Mouse (Mus musculus): Measurements from ENCODE around the gene Mdm4. TPM values are rescaled to one million over a fixed set of nuclear protein-coding genes. Genes with fewer than 3 reads are reported as not detected.

Mdm4 gene
- polyA plus RNA-seq, 1 experiment: 490 TPM

- H3K4me3 ChIP-seq (ENCODE audit: low read depth, low read length): peak overlapping the region; percentile 18; the same call in 1 of the 2 replicates
- TF ChIP-seq CTCF (IDR thresholded peaks at IDR 0.05; ENCODE audit: low read depth, low read length): peak; percentile 19
- TF ChIP-seq POLR2A (IDR thresholded peaks at IDR 0.05; ENCODE audit: insufficient read depth, low read length): no peak
- no peaks in the 10 kb centered on the region for H3K36me3 ChIP-seq (ENCODE audit: control insufficient read depth, insufficient read depth, low read length, poor library complexity, severe bottlenecking)
- peaks cover 3% of the 10 kb centered on the region for H3K4me1 ChIP-seq (ENCODE audit: control insufficient read depth, insufficient read depth, low read length)
- no peaks in the 10 kb centered on the region for H3K27me3 ChIP-seq (ENCODE audit: control insufficient read depth, insufficient read depth, low read length, poor library complexity, severe bottlenecking)
- H3K27ac ChIP-seq (ENCODE audit: insufficient read depth, low read length): no peak overlapping the region
- H3K9ac ChIP-seq (ENCODE audit: low read depth, poor library complexity, severe bottlenecking): no peak overlapping the region
- H3K9me3 ChIP-seq (replicated peaks; ENCODE audit: control insufficient read depth, insufficient read depth, low read length, poor library complexity, severe bottlenecking): no peaks in the 10 kb centered on the region
These were observed 109.3 kb downstream of the Mdm4 start for GRCm38 (mm10) chr1:132921071-132921470.

- Histone ChIP-seq H3K9ac (ENCODE audit: low read depth, poor library complexity, severe bottlenecking) (no peak overlapping the region), H3K27me3 (ENCODE audit: control insufficient read depth, insufficient read depth, low read length, poor library complexity, severe bottlenecking) (no peaks in the 10 kb centered on the region), H3K9me3 (replicated peaks; ENCODE audit: control insufficient read depth, insufficient read depth, low read length, poor library complexity, severe bottlenecking) (no peaks in the 10 kb centered on the region), H3K36me3 (ENCODE audit: control insufficient read depth, insufficient read depth, low read length, poor library complexity, severe bottlenecking) (no peaks in the 10 kb centered on the region), H3K4me1 (ENCODE audit: control insufficient read depth, insufficient read depth, low read length) (peaks cover 3% of the 10 kb centered on the region), H3K4me3 (ENCODE audit: low read depth, low read length) (no peak overlapping the region), H3K27ac (ENCODE audit: insufficient read depth, low read length) (no peak overlapping the region)
- TF ChIP-seq EP300 (IDR thresholded peaks at IDR 0.05; ENCODE audit: insufficient read depth, low read depth, low read length) (peak; percentile 86), CTCF (IDR thresholded peaks at IDR 0.05; ENCODE audit: low read depth, low read length) (no peak)
These were observed 111.1 kb downstream of the Mdm4 start for GRCm38 (mm10) chr1:132919258-132919657.

- peaks cover 3% of the 10 kb centered on the region for H3K4me1 ChIP-seq (ENCODE audit: control insufficient read depth, insufficient read depth, low read length)
- H3K27ac ChIP-seq (ENCODE audit: insufficient read depth, low read length): no peak overlapping the region
- TF ChIP-seq CTCF (IDR thresholded peaks at IDR 0.05; ENCODE audit: low read depth, low read length) (no peak), EP300 (IDR thresholded peaks at IDR 0.05; ENCODE audit: insufficient read depth, low read depth, low read length) (0 out of 2 replicates have a peak, but pooled peaks have one; percentile 52)
- no peaks in the 10 kb centered on the region for H3K36me3 ChIP-seq (ENCODE audit: control insufficient read depth, insufficient read depth, low read length, poor library complexity, severe bottlenecking)
- no peaks in the 10 kb centered on the region for H3K9me3 ChIP-seq (replicated peaks; ENCODE audit: control insufficient read depth, insufficient read depth, low read length, poor library complexity, severe bottlenecking)
- no peak overlapping the region for H3K9ac ChIP-seq (ENCODE audit: low read depth, poor library complexity, severe bottlenecking)
- H3K4me3 ChIP-seq (ENCODE audit: low read depth, low read length): no peak overlapping the region
- H3K27me3 ChIP-seq (ENCODE audit: control insufficient read depth, insufficient read depth, low read length, poor library complexity, severe bottlenecking): no peaks in the 10 kb centered on the region
These were observed 112.2 kb downstream of the Mdm4 start for GRCm38 (mm10) chr1:132918117-132918680.

GRCm38 (mm10) chr1:132917554-132917953 is 112.8 kb downstream of the Mdm4 start:
- H3K4me3 ChIP-seq (ENCODE audit: low read depth, low read length): no peak overlapping the region
- no peak overlapping the region for H3K9ac ChIP-seq (ENCODE audit: low read depth, poor library complexity, severe bottlenecking)
- no peak overlapping the region for H3K27ac ChIP-seq (ENCODE audit: insufficient read depth, low read length)
- peaks cover 3% of the 10 kb centered on the region for H3K4me1 ChIP-seq (ENCODE audit: control insufficient read depth, insufficient read depth, low read length)
- no peaks in the 10 kb centered on the region for H3K27me3 ChIP-seq (ENCODE audit: control insufficient read depth, insufficient read depth, low read length, poor library complexity, severe bottlenecking)
- H3K36me3 ChIP-seq (ENCODE audit: control insufficient read depth, insufficient read depth, low read length, poor library complexity, severe bottlenecking): no peaks in the 10 kb centered on the region
- TF ChIP-seq EP300 (IDR thresholded peaks at IDR 0.05; ENCODE audit: insufficient read depth, low read depth, low read length) (no peak), CTCF (IDR thresholded peaks at IDR 0.05; ENCODE audit: low read depth, low read length) (no peak), POLR2A (IDR thresholded peaks at IDR 0.05; ENCODE audit: insufficient read depth, low read length) (no peak)
- H3K9me3 ChIP-seq (replicated peaks; ENCODE audit: control insufficient read depth, insufficient read depth, low read length, poor library complexity, severe bottlenecking): no peaks in the 10 kb centered on the region

GRCm38 (mm10) chr1:132915849-132916493 is 114.4 kb downstream of the Mdm4 start:
- H3K4me1 ChIP-seq (ENCODE audit: control insufficient read depth, insufficient read depth, low read length): peaks cover 3% of the 10 kb centered on the region
- H3K36me3 ChIP-seq (ENCODE audit: control insufficient read depth, insufficient read depth, low read length, poor library complexity, severe bottlenecking): no peaks in the 10 kb centered on the region
- H3K27me3 ChIP-seq (ENCODE audit: control insufficient read depth, insufficient read depth, low read length, poor library complexity, severe bottlenecking): no peaks in the 10 kb centered on the region
- H3K9ac ChIP-seq (ENCODE audit: low read depth, poor library complexity, severe bottlenecking): no peak overlapping the region
- no peak overlapping the region for H3K27ac ChIP-seq (ENCODE audit: insufficient read depth, low read length)
- TF ChIP-seq CTCF (IDR thresholded peaks at IDR 0.05; ENCODE audit: low read depth, low read length) (no peak), POLR2A (IDR thresholded peaks at IDR 0.05; ENCODE audit: insufficient read depth, low read length) (no peak), EP300 (IDR thresholded peaks at IDR 0.05; ENCODE audit: insufficient read depth, low read depth, low read length) (no peak)
- no peaks in the 10 kb centered on the region for H3K9me3 ChIP-seq (replicated peaks; ENCODE audit: control insufficient read depth, insufficient read depth, low read length, poor library complexity, severe bottlenecking)
- H3K4me3 ChIP-seq (ENCODE audit: low read depth, low read length): no peak overlapping the region

- Histone ChIP-seq H3K36me3 (ENCODE audit: control insufficient read depth, insufficient read depth, low read length, poor library complexity, severe bottlenecking) (no peaks in the 10 kb centered on the region), H3K9me3 (replicated peaks; ENCODE audit: control insufficient read depth, insufficient read depth, low read length, poor library complexity, severe bottlenecking) (no peaks in the 10 kb centered on the region), H3K4me3 (ENCODE audit: low read depth, low read length) (no peak overlapping the region), H3K4me1 (ENCODE audit: control insufficient read depth, insufficient read depth, low read length) (no peaks in the 10 kb centered on the region), H3K27ac (ENCODE audit: insufficient read depth, low read length) (no peak overlapping the region), H3K9ac (ENCODE audit: low read depth, poor library complexity, severe bottlenecking) (no peak overlapping the region), H3K27me3 (ENCODE audit: control insufficient read depth, insufficient read depth, low read length, poor library complexity, severe bottlenecking) (no peaks in the 10 kb centered on the region)
- TF ChIP-seq POLR2A (IDR thresholded peaks at IDR 0.05; ENCODE audit: insufficient read depth, low read length) (no peak), CTCF (IDR thresholded peaks at IDR 0.05; ENCODE audit: low read depth, low read length) (no peak)
These were observed 119.8 kb downstream of the Mdm4 start for GRCm38 (mm10) chr1:132910414-132911041.
